Mouse (Mus musculus): Measurements from ENCODE around the gene Zfp282. TPM values are rescaled to one million over a fixed set of nuclear protein-coding genes. Genes with fewer than 3 reads are reported as not detected.

The Zfp282 gene
- polyA plus RNA-seq, 2 experiments, result 2.1 to 2.4 TPM

DNA sequence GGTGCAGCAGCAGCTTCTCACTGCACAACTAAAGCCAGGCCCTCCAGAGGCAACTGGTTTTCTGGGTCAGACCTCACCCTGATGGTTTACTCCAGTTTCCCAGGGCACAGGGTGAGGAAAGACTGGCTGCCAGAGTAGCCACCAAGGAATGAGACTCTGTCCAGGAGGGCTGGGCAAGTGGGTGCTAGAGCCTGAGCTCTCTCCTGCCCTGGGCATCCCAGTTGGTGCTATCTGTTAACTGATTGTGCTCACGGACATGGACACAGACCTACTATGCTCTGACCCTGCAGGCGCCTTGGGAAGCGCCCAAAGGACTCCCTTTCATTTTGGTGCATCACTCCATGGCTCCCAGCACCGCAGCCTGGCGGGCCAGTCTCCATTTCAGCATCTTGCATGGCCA lies 29.3 kb downstream of the Zfp282 start:
- WGBS (ENCODE audit: insufficient replicate concordance), result 81% methylated on average over 5 of the region's 5 CpGs
- ATAC-seq (ENCODE audit: insufficient read depth), result no peak
- TF ChIP-seq EP300 (IDR thresholded peaks at IDR 0.05; ENCODE audit: low read depth), result no peak
- TF ChIP-seq CTCF (IDR thresholded peaks at IDR 0.05; ENCODE audit: low read depth), result no peak

DNA sequence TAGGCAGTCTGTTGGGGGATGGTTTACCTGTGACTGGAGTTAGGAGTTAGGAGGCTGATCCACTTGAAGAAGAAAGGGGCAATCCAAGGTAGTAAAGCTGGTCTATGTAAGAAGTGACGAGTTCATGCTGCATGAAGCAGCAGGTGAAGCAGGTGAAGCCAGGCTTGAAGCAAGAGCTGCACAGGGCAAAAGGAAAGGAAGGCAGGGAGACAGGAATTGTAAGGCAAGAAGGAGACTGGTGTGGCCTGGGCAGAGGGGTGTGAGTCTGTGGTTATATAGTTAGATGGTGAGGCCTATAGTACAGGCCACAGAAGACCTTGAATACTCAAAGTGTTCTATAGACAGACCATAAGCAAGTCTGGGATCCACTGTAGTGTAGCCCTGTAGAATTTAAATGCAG lies 32.0 kb downstream of the Zfp282 start:
- peaks cover 15% of the 10 kb centered on the region for H3K36me3 ChIP-seq (replicated peaks; ENCODE audit: control insufficient read depth, insufficient read depth, low read depth)
- no peak overlapping the region for H3K27ac ChIP-seq
- DNase-seq (ENCODE audit: low read depth in 3 of 3, low spot score in 3 of 3) (no peak), ATAC-seq (ENCODE audit: insufficient read depth) (no peak)
- H3K4me3 ChIP-seq (ENCODE audit: insufficient read depth in 1 of 2, low read depth in 2 of 2, low read length in 2 of 2), result no peak overlapping the region
- 79% methylated on average over 1 of the region's 1 CpGs for WGBS (ENCODE audit: insufficient replicate concordance)
- H3K4me2 ChIP-seq (ENCODE audit: low read depth), result no peak overlapping the region
- H3K27me3 ChIP-seq (ENCODE audit: control insufficient read depth, insufficient read depth, low read length), result no peaks in the 10 kb centered on the region
- TF ChIP-seq CTCF (IDR thresholded peaks at IDR 0.05; ENCODE audit: low read depth) (no peak), EP300 (IDR thresholded peaks at IDR 0.05; ENCODE audit: low read depth) (no peak)
- no peaks in the 10 kb centered on the region for H3K9me3 ChIP-seq (ENCODE audit: control insufficient read depth, low read length)
- no peak overlapping the region for H3K9ac ChIP-seq (replicated peaks)
- no peaks in the 10 kb centered on the region for H3K4me1 ChIP-seq (replicated peaks; ENCODE audit: control insufficient read depth in 2 of 2, insufficient read depth in 2 of 2, low read length in 1 of 2)

More for the DNA sequence above, 29.3 kb downstream of the Zfp282 start:
- Histone ChIP-seq H3K36me3 (replicated peaks; ENCODE audit: control insufficient read depth, insufficient read depth, low read depth) (peaks cover 15% of the 10 kb centered on the region), H3K4me2 (ENCODE audit: low read depth) (no peak overlapping the region), H3K27me3 (ENCODE audit: control insufficient read depth, insufficient read depth, low read length) (no peaks in the 10 kb centered on the region), H3K9me3 (ENCODE audit: control insufficient read depth, low read length) (no peaks in the 10 kb centered on the region), H3K9ac (replicated peaks) (no peak overlapping the region), H3K4me1 (replicated peaks; ENCODE audit: control insufficient read depth in 2 of 2, insufficient read depth in 2 of 2, low read length in 1 of 2) (no peaks in the 10 kb centered on the region), H3K27ac (no peak overlapping the region), H3K4me3 (ENCODE audit: insufficient read depth in 1 of 2, low read depth in 2 of 2, low read length in 2 of 2) (no peak overlapping the region)
- no peak for DNase-seq (ENCODE audit: low read depth in 3 of 3, low spot score in 3 of 3)

DNA sequence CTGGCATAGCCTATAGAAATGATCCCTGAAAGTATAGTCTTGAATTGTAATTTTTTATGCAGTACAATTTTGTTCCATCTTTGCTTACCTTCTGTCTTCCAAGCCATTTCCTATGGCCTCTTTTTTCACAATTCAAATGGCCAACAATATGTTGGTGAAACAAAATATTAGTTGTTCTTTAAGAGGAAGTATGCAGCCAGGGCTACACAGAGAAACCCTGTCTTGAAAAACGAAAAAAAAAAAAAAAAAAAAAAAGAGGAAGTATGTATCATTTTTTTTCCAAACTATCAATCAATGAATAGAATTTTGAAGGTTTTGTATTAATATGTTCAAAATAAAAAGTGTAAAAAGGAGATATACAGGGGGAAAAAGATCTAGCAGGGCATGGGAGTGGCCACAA lies 34.6 kb downstream of the Zfp282 start:
- peaks cover 3 to 9% of the 10 kb centered on the region in 2 experiments for H3K4me1 ChIP-seq (replicated peaks; ENCODE audit: control insufficient read depth in 2 of 2, insufficient read depth in 2 of 2, low read length in 1 of 2)
- 10% methylated on average over 1 of the region's 1 CpGs for WGBS (ENCODE audit: insufficient replicate concordance)
- no peak overlapping the region for H3K27ac ChIP-seq
- H3K36me3 ChIP-seq (replicated peaks; ENCODE audit: control insufficient read depth, insufficient read depth, low read depth), result no peaks in the 10 kb centered on the region
- TF ChIP-seq CTCF (IDR thresholded peaks at IDR 0.05; ENCODE audit: low read depth), result no peak
- H3K9me3 ChIP-seq (ENCODE audit: control insufficient read depth, low read length), result no peaks in the 10 kb centered on the region
- ATAC-seq (ENCODE audit: insufficient read depth), result no peak
- no peaks in the 10 kb centered on the region for H3K27me3 ChIP-seq (ENCODE audit: control insufficient read depth, insufficient read depth, low read length)
- H3K4me3 ChIP-seq (ENCODE audit: insufficient read depth in 1 of 2, low read depth in 2 of 2, low read length in 2 of 2), result no peak overlapping the region
- H3K4me2 ChIP-seq (ENCODE audit: low read depth), result no peak overlapping the region
- DNase-seq (ENCODE audit: low read depth in 3 of 3, low spot score in 3 of 3), result no peak
- no peak overlapping the region for H3K9ac ChIP-seq (replicated peaks)

DNA sequence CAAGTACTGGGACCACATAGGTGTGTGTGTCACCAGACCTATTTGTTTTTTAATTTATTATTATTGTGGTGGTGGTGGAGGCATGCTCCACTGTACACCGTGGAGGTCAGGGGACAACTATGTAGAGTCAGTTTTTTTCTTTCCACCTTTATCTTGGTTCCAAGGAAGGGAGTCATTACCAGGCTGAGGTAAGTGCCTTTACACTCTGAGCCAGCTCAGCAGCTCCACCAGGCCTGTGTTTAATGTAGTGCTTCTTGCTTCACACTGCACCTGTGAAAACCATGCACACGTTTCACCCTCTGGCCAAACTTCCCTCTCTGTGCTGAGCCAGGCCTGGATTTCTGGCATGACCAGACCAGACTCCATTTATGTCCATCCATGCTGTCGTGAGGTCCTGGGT lies 36.0 kb downstream of the Zfp282 start:
- Histone ChIP-seq H3K4me2 (ENCODE audit: low read depth) (no peak overlapping the region), H3K9ac (replicated peaks) (no peak overlapping the region), H3K27me3 (ENCODE audit: control insufficient read depth, insufficient read depth, low read length) (no peaks in the 10 kb centered on the region), H3K27ac (no peak overlapping the region), H3K4me3 (ENCODE audit: insufficient read depth in 1 of 2, low read depth in 2 of 2, low read length in 2 of 2) (no peak overlapping the region), H3K4me1 (replicated peaks; ENCODE audit: control insufficient read depth in 2 of 2, insufficient read depth in 2 of 2, low read length in 1 of 2) (peaks cover 11 to 18% of the 10 kb centered on the region in 2 experiments), H3K36me3 (replicated peaks; ENCODE audit: control insufficient read depth, insufficient read depth, low read depth) (no peaks in the 10 kb centered on the region), H3K9me3 (ENCODE audit: control insufficient read depth, low read length) (no peaks in the 10 kb centered on the region)
- no peak for ATAC-seq (ENCODE audit: insufficient read depth)
- DNase-seq (ENCODE audit: low read depth in 3 of 3, low spot score in 3 of 3), result no peak
- no peak for TF ChIP-seq CTCF (IDR thresholded peaks at IDR 0.05; ENCODE audit: low read depth)
- no peak for TF ChIP-seq EP300 (IDR thresholded peaks at IDR 0.05; ENCODE audit: low read depth)
- WGBS (ENCODE audit: insufficient replicate concordance), result 38% methylated on average over 3 of the region's 3 CpGs

DNA sequence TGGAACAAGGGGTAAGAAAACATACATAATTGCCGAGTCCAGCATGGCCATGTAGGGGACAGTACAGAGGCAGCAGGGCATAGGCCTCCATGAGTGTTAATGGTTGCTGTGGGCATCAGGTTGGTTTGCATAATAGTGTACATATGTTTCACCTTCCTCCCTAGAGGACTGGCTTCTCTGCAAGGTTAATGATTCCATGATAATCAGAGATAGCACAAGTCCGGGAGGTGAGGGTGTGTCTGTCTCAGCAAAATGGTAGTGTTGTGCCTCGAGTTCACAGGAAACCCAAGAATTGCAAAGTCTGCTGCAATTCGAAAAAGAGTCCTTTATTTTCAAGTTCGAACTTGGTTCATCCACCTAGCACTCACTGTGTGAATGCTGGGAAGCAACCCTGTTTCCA lies 40.0 kb downstream of the Zfp282 start:
- no peak overlapping the region; the same call in 1 of the 2 replicates for H3K9ac ChIP-seq (replicated peaks)
- no peaks in the 10 kb centered on the region for H3K27me3 ChIP-seq (ENCODE audit: control insufficient read depth, insufficient read depth, low read length)
- H3K4me1 ChIP-seq (replicated peaks; ENCODE audit: control insufficient read depth in 2 of 2, insufficient read depth in 2 of 2, low read length in 1 of 2), result peaks cover 29 to 39% of the 10 kb centered on the region in 2 experiments

More for the DNA sequence above, 40.0 kb downstream of the Zfp282 start:
- no peaks in the 10 kb centered on the region for H3K36me3 ChIP-seq (replicated peaks; ENCODE audit: control insufficient read depth, insufficient read depth, low read depth)
- 53% methylated on average over 5 of the region's 5 CpGs for WGBS (ENCODE audit: insufficient replicate concordance)
- H3K27ac ChIP-seq, result no peak overlapping the region
- H3K9me3 ChIP-seq (ENCODE audit: control insufficient read depth, low read length), result no peaks in the 10 kb centered on the region
- DNase-seq (ENCODE audit: low read depth in 3 of 3, low spot score in 3 of 3) (no peak), ATAC-seq (ENCODE audit: insufficient read depth) (no peak)
- no peak overlapping the region for H3K4me3 ChIP-seq (ENCODE audit: insufficient read depth in 1 of 2, low read depth in 2 of 2, low read length in 2 of 2)
- TF ChIP-seq EP300 (IDR thresholded peaks at IDR 0.05; ENCODE audit: low read depth) (no peak), CTCF (IDR thresholded peaks at IDR 0.05; ENCODE audit: low read depth) (no peak)
- H3K4me2 ChIP-seq (ENCODE audit: low read depth), result no peak overlapping the region
